In the genomic region with DNA sequence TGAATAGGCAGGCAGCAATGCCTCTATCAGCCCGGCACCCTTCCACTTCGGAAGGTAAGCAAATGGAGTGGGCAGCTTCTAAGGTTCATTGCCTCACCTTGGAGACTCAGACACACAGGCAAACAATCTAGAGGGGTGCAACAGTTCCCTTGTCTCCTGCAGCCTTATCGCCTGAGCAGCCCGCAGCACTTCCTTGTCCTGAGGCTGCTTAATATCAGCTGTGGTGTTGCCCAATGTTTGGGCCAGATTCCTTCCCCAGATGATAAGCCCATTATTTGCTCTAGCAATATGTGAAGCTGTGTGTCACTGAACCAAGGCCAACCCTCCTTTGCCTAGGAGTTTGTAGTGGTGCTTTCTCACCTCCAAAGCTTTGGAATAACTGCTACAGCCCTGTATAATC, we compare ENCODE assay signal across 21 mouse cellular contexts. TPM values are rescaled to one million over a fixed set of nuclear protein-coding genes. Genes with fewer than 3 reads are reported as not detected.
DNase-seq lines count a peak whose midpoint lies in the region; ATAC-seq lines count a peak whose summit lies in the region.
"Had no signal": no experiment of that assay in that cellular context is flagged by ENCODE, and none has a peak within 500 bp of the region (broad histone marks: within the 10 kb centered on the region; RNA-seq: fewer than 3 reads in every experiment).

No protein-coding gene starts in this region.

- H3K36me3 ChIP-seq in lung, embryonic 15.5 days: no peaks in the 10 kb centered on the region
- no peaks in the 10 kb centered on the region for H3K36me3 ChIP-seq in intestine, embryonic 15.5 days
- H3K36me3 ChIP-seq: embryonic facial prominence, embryonic 12.5 days; heart, embryonic 10.5 days; limb, embryonic 10.5 days had no signal

- no peaks in the 10 kb centered on the region for H3K9me3 ChIP-seq in lung, embryonic 15.5 days
- H3K9me3 ChIP-seq in intestine, embryonic 15.5 days: no peaks in the 10 kb centered on the region
- H3K9me3 ChIP-seq: embryonic facial prominence, embryonic 12.5 days; heart, embryonic 10.5 days; limb, embryonic 10.5 days had no signal

- DNase-seq in lung, postnatal 10 days: no peak
- no peak for DNase-seq in layer of hippocampus, adult 11-12 months (ENCODE audit: low spot score)
- no peak for DNase-seq in gastrocnemius, postnatal 36 days
- DNase-seq: adrenal gland, postnatal 14 days; cerebellum, adult 18-20 months; right cerebral cortex, postnatal 25 days; thymus, postnatal 4 days had no signal

- H3K4me2 ChIP-seq in lung, embryonic 15.5 days: no peak overlapping the region
- H3K4me2 ChIP-seq in intestine, embryonic 15.5 days (replicated peaks): no peak overlapping the region
- H3K4me2 ChIP-seq: embryonic facial prominence, embryonic 12.5 days had no signal

- H3K4me1 ChIP-seq in lung, embryonic 15.5 days: no peaks in the 10 kb centered on the region
- no peaks in the 10 kb centered on the region for H3K4me1 ChIP-seq in intestine, embryonic 15.5 days (replicated peaks)
- H3K4me1 ChIP-seq: embryonic facial prominence, embryonic 12.5 days; heart, embryonic 10.5 days; limb, embryonic 10.5 days had no signal

- intact Hi-C loops in gastrocnemius, postnatal 36 days (cut with DNase I): no loop called here

- H3K27me3 ChIP-seq in lung, embryonic 15.5 days: no peaks in the 10 kb centered on the region
- H3K27me3 ChIP-seq in intestine, embryonic 15.5 days (replicated peaks): no peaks in the 10 kb centered on the region
- H3K27me3 ChIP-seq: embryonic facial prominence, embryonic 12.5 days; Patski had no signal

- H3K4me3 ChIP-seq in lung, embryonic 15.5 days: no peak overlapping the region
- H3K4me3 ChIP-seq in intestine, embryonic 15.5 days (replicated peaks): no peak overlapping the region
- H3K4me3 ChIP-seq: embryonic facial prominence, embryonic 12.5 days; heart, embryonic 10.5 days; limb, embryonic 10.5 days had no signal

- no peak overlapping the region for H3K9ac ChIP-seq in lung, embryonic 15.5 days
- no peak overlapping the region for H3K9ac ChIP-seq in intestine, embryonic 15.5 days
- H3K9ac ChIP-seq: embryonic facial prominence, embryonic 12.5 days; liver, embryonic 14.5 days had no signal

- no peak overlapping the region for H3K27ac ChIP-seq in lung, embryonic 15.5 days
- no peak overlapping the region for H3K27ac ChIP-seq in intestine, embryonic 15.5 days
- H3K27ac ChIP-seq: embryonic facial prominence, embryonic 12.5 days; heart, embryonic 10.5 days; limb, embryonic 10.5 days; liver, embryonic 14.5 days had no signal

- 0 out of 2 replicates have a peak, but pooled peaks have one; percentile 27 for ATAC-seq in lung, embryonic 15.5 days (ENCODE audit: borderline replicate concordance, extremely low read depth, low FRiP score, low TSS enrichment)
- peak; percentile 95 for ATAC-seq in common myeloid progenitor, adult 5-6 weeks (replicated peaks; ENCODE audit: low read depth, poor library complexity, severe bottlenecking)
- ATAC-seq in intestine, embryonic 15.5 days: peak; percentile 82
- peak; percentile 84 for ATAC-seq in megakaryocyte-erythroid progenitor cell, adult 5-6 weeks (replicated peaks; ENCODE audit: low FRiP score, low TSS enrichment, poor library complexity, severe bottlenecking)
- ATAC-seq: activated CD4-positive, CD25-positive, alpha-beta regulatory T cell, adult 4 months; Patski had no signal

- 34% methylated on average over 4 of the region's 4 CpGs for WGBS in lung, embryonic 15.5 days
- WGBS in intestine, embryonic 15.5 days: 56% methylated on average over 4 of the region's 4 CpGs

RNA-seq across cellular contexts. Expression of a gene that starts 58.8 kb away (rescaled TPM):
- polyA plus RNA-seq in lung, embryonic 15.5 days (2015; fragmentation: Nextera tagmentation; extraction: Ambion mirVana): 0.72 and 0.98 TPM in 2 replicates
- total RNA-seq in common myeloid progenitor, adult 5-6 weeks (2017): 2.8 and 2.9 TPM in 2 replicates
- polyA plus RNA-seq in intestine, embryonic 15.5 days (2015; fragmentation: Nextera tagmentation; extraction: Ambion mirVana): 0.82 and 0.90 TPM in 2 replicates
- 1.4 TPM in 1 of 2 replicates, not detected in the other for total RNA-seq in megakaryocyte-erythroid progenitor cell, adult 5-6 weeks (2014; fragmentation: Nextera tagmentation)
- total RNA-seq in megakaryocyte-erythroid progenitor cell, adult 5-6 weeks (2017): 0.27 and 1.0 TPM in 2 replicates
- total RNA-seq in gastrocnemius, postnatal 36 days (2021): not detected
- total RNA-seq: gastrocnemius, adult 8-10 months; layer of hippocampus, adult 18-20 months had no signal
- polyA plus RNA-seq: activated CD4-positive, CD25-positive, alpha-beta regulatory T cell, adult 4 months; forebrain, embryonic 16.5 days; limb, embryonic 10.5 days; neural tube, embryonic 11.5 days; Patski had no signal

Comparison
In these comparisons a context has a peak if more than half of its experiments do, and no peak if none do; other contexts are left out.
1. ATAC-seq: peak in every context shown above with its lines; median percentile 95 in common myeloid progenitor, adult 5-6 weeks; 84 in megakaryocyte-erythroid progenitor cell, adult 5-6 weeks; 82 in intestine, embryonic 15.5 days; 27 in lung, embryonic 15.5 days.